Mouse (Mus musculus): ENCODE data around the gene 9130213A22Rik. TPM values are rescaled to one million over a fixed set of nuclear protein-coding genes. Genes with fewer than 3 reads are reported as not detected.

9130213A22Rik gene
- 0.15 and 0.29 TPM in 2 replicates for polyA plus RNA-seq (2016; fragmentation: Nextera tagmentation; extraction: Ambion mirVana)

DNA sequence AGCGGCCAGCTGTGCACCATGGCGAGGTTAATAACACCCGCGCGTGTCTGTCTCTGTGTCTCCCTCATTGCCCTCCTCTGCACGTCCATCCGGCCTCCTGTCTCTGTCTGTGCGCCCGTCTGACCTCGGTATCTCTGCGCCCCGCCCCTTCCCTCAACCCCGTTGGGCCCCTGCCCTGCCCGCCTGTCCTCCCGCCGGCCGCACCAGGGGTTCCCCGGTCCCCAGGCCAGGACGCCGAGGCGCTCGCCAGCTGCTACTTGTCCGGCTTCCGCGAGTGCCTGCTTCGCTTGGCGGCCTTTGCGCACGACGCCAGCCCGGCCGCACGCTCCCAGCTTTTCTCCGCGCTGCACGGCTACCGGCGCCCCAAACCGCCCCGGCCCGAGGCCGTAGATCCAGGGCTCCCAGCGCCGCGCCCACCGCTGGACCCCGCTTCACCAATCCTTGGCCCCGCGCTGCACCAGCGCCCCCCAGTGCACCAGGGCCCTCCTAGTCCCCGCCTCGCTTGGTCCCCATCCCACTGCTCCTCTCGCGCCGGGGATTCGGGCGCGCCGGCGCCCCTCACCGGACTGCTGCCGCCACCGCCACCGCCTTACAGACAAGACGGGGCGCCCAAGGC is at the start of gene 9130213A22Rik:
9130213A22Rik (minus strand) TSS at position 254 of the 616 bp plus-strand sequence.
- Histone ChIP-seq H3K4me1 (peaks cover 70% of the 10 kb centered on the region), H3K27ac (peak within 1 kb of the TSS; percentile 80), H3K27me3 (ENCODE audit: low read depth, poor library complexity, severe bottlenecking) (peaks cover 31% of the 10 kb centered on the region), H3K9me3 (replicated peaks) (no peaks in the 10 kb centered on the region), H3K4me3 (peak within 1 kb of the TSS; percentile 88), H3K36me3 (no peaks in the 10 kb centered on the region)
- DNase-seq (ENCODE audit: low spot score) = peak; percentile 92
- WGBS = under 1% methylated on average over 66 of the region's 66 CpGs

DNA sequence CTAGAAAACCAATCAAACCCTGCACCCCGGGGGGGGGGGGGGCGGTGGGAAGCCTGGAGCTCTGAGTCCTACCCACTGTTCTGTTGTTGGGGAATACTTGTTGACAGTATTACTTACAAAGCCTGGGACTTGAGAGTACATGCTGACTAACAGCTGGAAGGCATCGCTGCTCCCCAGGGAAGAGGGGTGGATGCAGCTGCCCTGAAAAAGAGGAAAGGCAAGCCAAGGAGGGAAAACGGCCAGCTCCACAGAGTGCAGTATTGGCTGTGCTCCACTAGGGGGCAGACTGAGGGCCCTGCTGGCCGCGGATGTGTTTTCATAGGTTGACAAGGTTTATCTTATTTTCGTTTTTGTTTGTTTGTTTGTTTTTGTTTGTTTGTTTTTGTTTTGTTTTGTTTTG is 49.2 kb upstream of the 9130213A22Rik start:
- WGBS = 37% methylated on average over 7 of the region's 7 CpGs
- Histone ChIP-seq H3K9me3 (replicated peaks) (no peaks in the 10 kb centered on the region), H3K27me3 (ENCODE audit: low read depth, poor library complexity, severe bottlenecking) (0 out of 2 replicates have a peak, but pooled peaks cover 11% of the 10 kb centered on the region), H3K36me3 (no peaks in the 10 kb centered on the region), H3K4me3 (no peak overlapping the region), H3K4me1 (no peaks in the 10 kb centered on the region), H3K27ac (no peak overlapping the region)
- peak; percentile 66 for DNase-seq (ENCODE audit: low spot score)

DNA sequence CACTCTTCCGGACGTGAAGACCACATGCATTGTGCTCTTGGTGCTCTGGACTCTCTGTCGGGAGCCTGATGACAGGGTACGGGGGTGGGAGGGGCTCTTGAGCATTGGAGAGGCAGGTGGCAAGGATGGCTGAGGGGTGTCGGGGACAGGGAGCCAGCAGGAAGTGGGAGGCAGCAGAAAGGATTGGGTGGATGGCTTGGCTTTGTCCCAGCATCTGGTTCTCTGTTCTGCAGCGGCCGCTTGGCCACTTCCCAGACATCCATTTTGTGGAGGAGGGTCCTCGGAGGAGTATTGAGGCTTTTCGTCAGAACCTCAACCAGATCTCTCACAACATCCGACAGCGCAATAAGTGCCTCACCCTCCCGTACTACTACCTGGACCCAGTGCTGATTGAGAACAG is 46.9 kb upstream of the 9130213A22Rik start:
- Histone ChIP-seq H3K36me3 (no peaks in the 10 kb centered on the region), H3K9me3 (replicated peaks) (no peaks in the 10 kb centered on the region), H3K27ac (no peak overlapping the region), H3K27me3 (ENCODE audit: low read depth, poor library complexity, severe bottlenecking) (peaks cover 23% of the 10 kb centered on the region), H3K4me3 (no peak overlapping the region), H3K4me1 (no peaks in the 10 kb centered on the region)
- DNase-seq (ENCODE audit: low spot score) = no peak
- 92% methylated on average over 12 of the region's 12 CpGs for WGBS

DNA sequence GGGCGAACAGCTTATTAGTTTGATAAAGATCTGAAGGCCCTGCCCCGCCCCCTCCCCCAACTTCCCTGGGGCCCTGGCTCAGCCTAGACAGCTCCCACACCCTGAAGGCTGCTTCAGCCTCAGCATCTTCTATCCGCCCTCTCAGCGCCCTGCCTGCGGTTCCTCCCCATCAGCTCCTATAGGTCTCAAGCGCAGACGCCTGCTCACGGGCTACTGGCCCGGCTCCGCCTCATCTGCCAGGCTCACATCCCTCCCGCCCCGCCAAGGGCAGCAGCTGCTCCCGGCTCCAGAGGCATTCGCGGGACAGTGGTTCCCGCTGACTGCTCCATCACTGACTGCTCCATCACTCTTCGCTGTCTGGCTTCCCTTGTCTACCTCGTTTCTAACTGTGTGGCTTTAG is 34.4 kb upstream of the 9130213A22Rik start, which contains the start of gene Alox12b:
Alox12b (plus strand) TSS at position 190 of the 400 bp plus-strand sequence.
- H3K4me1 ChIP-seq = peaks cover 11% of the 10 kb centered on the region
- H3K9me3 ChIP-seq (replicated peaks) = no peaks in the 10 kb centered on the region
- H3K27me3 ChIP-seq (ENCODE audit: low read depth, poor library complexity, severe bottlenecking) = peaks cover 76% of the 10 kb centered on the region
- peak; percentile 57 for DNase-seq (ENCODE audit: low spot score)
- H3K27ac ChIP-seq = no peak within 1 kb of the TSS
- H3K4me3 ChIP-seq = peak within 1 kb of the TSS; percentile 39
- 2% methylated on average over 18 of the region's 18 CpGs for WGBS
- no peaks in the 10 kb centered on the region for H3K36me3 ChIP-seq

DNA sequence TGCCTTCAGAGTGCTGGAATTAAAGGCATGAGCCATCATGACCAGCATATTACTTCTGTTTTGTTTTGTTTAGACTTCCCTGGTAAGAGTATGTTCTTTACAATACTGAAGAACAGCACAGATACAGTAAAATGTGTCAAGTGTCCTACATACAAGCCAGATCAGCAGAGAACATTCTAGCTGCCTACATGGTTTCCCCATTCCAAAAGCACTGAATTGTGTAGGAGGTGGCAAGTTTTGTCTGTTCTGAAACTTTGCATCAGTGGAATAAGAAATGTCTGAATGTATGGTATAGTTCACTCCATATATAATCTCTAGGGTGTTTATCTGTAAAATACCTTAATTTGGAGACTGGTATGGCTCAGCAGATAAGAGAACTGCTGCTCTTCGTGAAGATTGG is 33.0 kb upstream of the 9130213A22Rik start:
- H3K36me3 ChIP-seq = no peaks in the 10 kb centered on the region
- peaks cover 19% of the 10 kb centered on the region for H3K4me1 ChIP-seq
- DNase-seq (ENCODE audit: low spot score) = no peak
- peaks cover 76% of the 10 kb centered on the region for H3K27me3 ChIP-seq (ENCODE audit: low read depth, poor library complexity, severe bottlenecking)
- no peak overlapping the region for H3K27ac ChIP-seq
- WGBS = 68% methylated on average over 1 of the region's 1 CpGs
- H3K9me3 ChIP-seq (replicated peaks) = no peaks in the 10 kb centered on the region
- no peak overlapping the region for H3K4me3 ChIP-seq

DNA sequence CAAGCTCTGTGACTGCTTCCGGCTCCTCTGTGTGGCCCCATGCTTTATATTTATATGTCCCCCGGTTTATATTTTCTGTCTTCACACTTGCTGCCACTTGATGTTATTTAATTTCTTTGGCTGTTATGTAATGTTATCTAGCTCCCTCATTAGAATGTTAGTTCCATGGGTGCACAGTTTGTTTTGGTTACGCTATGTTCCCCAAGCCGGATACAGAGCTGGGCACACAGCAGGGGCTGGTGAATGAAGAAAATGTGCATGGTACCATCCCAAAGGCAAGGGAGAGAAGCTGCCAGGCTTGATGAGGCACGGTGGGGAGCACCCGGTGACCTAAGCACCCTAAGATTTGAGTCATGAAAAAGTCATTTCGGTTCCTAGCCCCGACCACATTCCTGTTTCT is 31.4 kb upstream of the 9130213A22Rik start:
- Histone ChIP-seq H3K27me3 (ENCODE audit: low read depth, poor library complexity, severe bottlenecking) (peaks cover 71% of the 10 kb centered on the region), H3K4me3 (no peak overlapping the region)
- WGBS = 87% methylated on average over 8 of the region's 8 CpGs

DNA sequence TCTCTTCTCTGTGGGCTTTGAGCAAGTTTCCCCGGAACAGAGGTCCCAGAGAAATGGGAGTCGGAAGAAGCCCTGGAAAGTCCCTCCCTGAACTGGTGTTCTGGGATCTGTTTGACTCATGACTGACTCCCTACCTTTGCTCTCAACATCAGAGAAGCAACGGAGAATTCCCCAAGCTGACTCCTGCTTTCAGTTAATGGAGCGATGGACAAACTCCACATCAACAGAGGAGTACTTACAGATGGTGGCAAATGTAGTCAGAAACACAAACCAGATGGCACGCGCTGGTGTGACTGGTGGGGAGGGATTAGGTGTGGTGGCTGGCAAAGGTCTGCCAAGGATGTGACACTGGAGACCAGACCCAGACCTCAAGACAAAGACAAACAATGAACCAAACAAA is 28.6 kb upstream of the 9130213A22Rik start:
- DNase-seq (ENCODE audit: low spot score) = peak; percentile 49
- H3K27ac ChIP-seq = peak overlapping the region; percentile 27; the same call in 1 of the 2 replicates
- H3K36me3 ChIP-seq = no peaks in the 10 kb centered on the region
- H3K27me3 ChIP-seq (ENCODE audit: low read depth, poor library complexity, severe bottlenecking) = peaks cover 47% of the 10 kb centered on the region
- peak overlapping the region; percentile 43 for H3K4me3 ChIP-seq
- peaks cover 15% of the 10 kb centered on the region for H3K4me1 ChIP-seq
- WGBS = 40% methylated on average over 6 of the region's 6 CpGs
- H3K9me3 ChIP-seq (replicated peaks) = no peaks in the 10 kb centered on the region

More for the DNA sequence above, 31.4 kb upstream of the 9130213A22Rik start:
- peaks cover 19% of the 10 kb centered on the region for H3K4me1 ChIP-seq
- H3K27ac ChIP-seq = no peak overlapping the region
- no peaks in the 10 kb centered on the region for H3K9me3 ChIP-seq (replicated peaks)
- no peaks in the 10 kb centered on the region for H3K36me3 ChIP-seq
- no peak for DNase-seq (ENCODE audit: low spot score)

DNA sequence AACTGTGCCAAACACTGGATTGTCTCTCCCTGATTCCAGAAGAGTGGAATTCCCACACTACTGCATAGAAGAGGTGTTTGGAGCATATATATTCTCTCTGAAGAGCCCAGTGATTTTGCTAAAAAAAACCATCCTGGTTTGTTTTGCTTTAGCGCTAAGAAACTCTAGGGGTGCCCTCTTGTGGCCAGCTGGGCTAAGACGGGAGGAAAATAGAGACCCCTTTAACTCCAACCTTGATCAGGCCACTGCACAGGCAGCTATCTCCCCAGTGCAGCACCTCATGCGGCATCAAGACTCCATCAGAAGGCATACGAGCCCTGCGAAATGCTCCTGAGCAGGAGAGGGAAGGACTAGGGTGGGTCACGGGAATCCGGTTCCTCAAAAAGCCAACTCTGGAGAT is 28.1 kb upstream of the 9130213A22Rik start:
- Histone ChIP-seq H3K27ac (peak overlapping the region; percentile 27; the same call in 1 of the 2 replicates), H3K9me3 (replicated peaks) (no peaks in the 10 kb centered on the region), H3K4me3 (peak overlapping the region; percentile 43), H3K36me3 (no peaks in the 10 kb centered on the region), H3K4me1 (peaks cover 15% of the 10 kb centered on the region), H3K27me3 (ENCODE audit: low read depth, poor library complexity, severe bottlenecking) (peaks cover 41% of the 10 kb centered on the region; the same call in 1 of the 2 replicates)
- WGBS = 5% methylated on average over 7 of the region's 7 CpGs
- peak; percentile 71 for DNase-seq (ENCODE audit: low spot score)

DNA sequence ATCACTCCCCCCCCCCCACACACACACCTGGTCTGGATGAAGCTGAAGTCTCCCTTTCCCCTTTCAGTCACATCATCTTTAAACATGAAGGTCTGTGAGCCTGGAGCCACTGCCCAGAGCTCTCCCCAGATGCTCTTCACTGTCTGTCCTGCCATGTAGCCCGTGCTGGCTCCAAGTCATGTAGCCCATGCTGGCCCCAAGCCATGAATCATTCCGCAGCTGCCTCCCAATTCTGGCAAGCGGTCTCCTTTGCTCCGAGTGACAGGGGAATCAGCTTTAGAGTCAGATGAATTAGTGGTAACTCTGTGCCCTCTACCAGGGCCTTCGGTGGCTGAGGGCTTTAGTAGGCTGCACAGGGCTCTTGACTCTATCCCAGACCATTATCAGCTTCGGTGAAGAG is 27.3 kb upstream of the 9130213A22Rik start:
- Histone ChIP-seq H3K27me3 (ENCODE audit: low read depth, poor library complexity, severe bottlenecking) (peaks cover 34% of the 10 kb centered on the region; the same call in 1 of the 2 replicates), H3K4me3 (no peak overlapping the region), H3K9me3 (replicated peaks) (no peaks in the 10 kb centered on the region), H3K27ac (no peak overlapping the region), H3K36me3 (no peaks in the 10 kb centered on the region), H3K4me1 (peaks cover 15% of the 10 kb centered on the region)
- no peak for DNase-seq (ENCODE audit: low spot score)
- WGBS = 87% methylated on average over 6 of the region's 6 CpGs

DNA sequence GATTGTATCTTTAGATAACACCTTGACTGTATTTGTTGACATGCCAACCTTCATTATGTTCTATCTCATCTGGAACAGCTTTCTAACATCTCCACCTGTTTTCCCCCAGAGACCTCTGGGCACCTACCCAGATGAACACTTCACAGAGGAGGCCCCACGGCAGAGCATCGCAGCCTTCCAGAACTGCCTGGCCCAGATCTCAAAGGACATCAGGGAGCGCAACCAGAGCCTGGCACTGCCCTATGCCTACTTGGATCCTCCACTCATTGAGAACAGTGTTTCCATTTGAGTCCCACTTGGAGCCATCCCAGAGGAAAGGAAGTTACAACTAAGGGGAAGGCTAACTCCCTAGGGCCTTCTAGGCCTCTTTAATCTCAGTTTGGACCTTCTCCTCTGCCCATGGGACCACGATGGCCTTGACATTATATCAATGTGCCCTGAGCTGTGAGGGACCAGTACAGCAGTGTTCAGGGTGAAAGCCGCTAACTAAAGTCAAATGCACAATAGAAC is 26.1 kb upstream of the 9130213A22Rik start:
- H3K4me3 ChIP-seq = no peak overlapping the region
- peaks cover 24% of the 10 kb centered on the region; the same call in 1 of the 2 replicates for H3K27me3 ChIP-seq (ENCODE audit: low read depth, poor library complexity, severe bottlenecking)
- WGBS = 92% methylated on average over 5 of the region's 5 CpGs
- H3K4me1 ChIP-seq = peaks cover 15% of the 10 kb centered on the region
- H3K36me3 ChIP-seq = no peaks in the 10 kb centered on the region
- H3K9me3 ChIP-seq (replicated peaks) = no peaks in the 10 kb centered on the region
- no peak overlapping the region for H3K27ac ChIP-seq
- no peak for DNase-seq (ENCODE audit: low spot score)

DNA sequence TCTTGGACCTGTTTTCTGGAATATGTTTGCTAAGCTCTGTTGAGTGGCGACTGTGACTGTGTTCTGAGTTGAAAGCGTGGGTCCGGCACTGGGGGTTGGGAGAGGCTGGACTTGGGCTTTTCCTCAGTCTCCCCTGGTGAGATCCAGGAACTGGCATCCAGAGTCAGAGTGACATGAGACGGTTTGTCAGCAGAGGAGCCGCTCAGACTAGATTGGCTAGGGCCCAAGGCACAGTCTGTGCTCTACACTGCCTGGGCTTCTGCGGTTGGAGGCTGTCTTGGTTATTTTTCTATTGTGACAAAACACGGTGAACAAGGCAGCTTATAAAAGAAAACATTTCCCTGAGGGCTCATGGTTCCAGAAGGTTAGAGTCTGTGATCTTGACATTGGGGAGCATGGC is 25.2 kb upstream of the 9130213A22Rik start:
- Histone ChIP-seq H3K36me3 (no peaks in the 10 kb centered on the region), H3K4me3 (no peak overlapping the region), H3K27ac (no peak overlapping the region), H3K4me1 (peaks cover 14% of the 10 kb centered on the region), H3K9me3 (replicated peaks) (no peaks in the 10 kb centered on the region), H3K27me3 (ENCODE audit: low read depth, poor library complexity, severe bottlenecking) (peaks cover 22% of the 10 kb centered on the region; the same call in 1 of the 2 replicates)
- DNase-seq (ENCODE audit: low spot score) = no peak
- 85% methylated on average over 7 of the region's 7 CpGs for whole genome bisulfite sequencing

DNA sequence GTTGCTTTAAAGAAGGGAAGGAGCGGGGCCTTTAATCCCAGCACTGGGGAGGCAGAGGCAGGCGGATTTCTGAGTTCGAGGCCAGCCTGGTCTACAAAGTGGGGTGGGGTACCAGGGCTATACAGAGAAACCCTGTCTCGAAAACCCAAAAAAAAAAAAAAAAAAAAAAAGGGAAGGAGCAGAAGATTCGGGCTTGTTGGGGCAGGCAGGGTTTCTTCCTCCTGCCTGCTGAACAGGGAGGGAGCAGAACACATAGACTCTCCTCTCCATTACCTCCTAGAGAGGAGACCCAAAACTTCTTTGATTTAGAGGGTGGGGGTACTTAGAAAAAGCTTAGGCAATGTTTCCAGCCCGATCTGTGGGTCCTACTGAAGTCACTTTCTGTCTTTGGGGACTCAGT is 13.0 kb upstream of the 9130213A22Rik start:
- Histone ChIP-seq H3K27me3 (ENCODE audit: low read depth, poor library complexity, severe bottlenecking) (peaks cover 20% of the 10 kb centered on the region), H3K9me3 (replicated peaks) (no peaks in the 10 kb centered on the region), H3K27ac (no peak overlapping the region), H3K36me3 (no peaks in the 10 kb centered on the region), H3K4me1 (peaks cover 14% of the 10 kb centered on the region), H3K4me3 (no peak overlapping the region)
- no peak for DNase-seq (ENCODE audit: low spot score)
- WGBS = 92% methylated on average over 6 of the region's 6 CpGs

DNA sequence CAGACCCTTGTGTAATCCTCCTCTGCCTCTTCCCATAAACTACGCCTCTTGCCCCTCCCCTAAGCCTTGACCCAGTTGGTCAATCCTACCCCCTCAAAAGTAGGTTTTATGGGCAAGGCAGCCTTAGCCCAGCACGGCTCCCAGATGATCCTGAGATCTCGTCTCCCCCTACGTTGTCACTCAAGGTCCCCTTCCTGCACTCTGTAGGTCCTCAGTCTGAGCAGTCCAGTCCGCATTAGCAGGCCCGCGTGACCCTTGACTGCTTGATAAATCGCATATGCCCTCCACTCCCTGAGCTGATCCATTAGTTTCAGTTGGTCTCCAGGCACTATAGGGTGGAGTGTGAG is 12.2 kb upstream of the 9130213A22Rik start:
- Histone ChIP-seq H3K27ac (peak overlapping the region; percentile 57), H3K4me3 (peak overlapping the region; percentile 59), H3K4me1 (peaks cover 14% of the 10 kb centered on the region), H3K9me3 (replicated peaks) (no peaks in the 10 kb centered on the region), H3K27me3 (ENCODE audit: low read depth, poor library complexity, severe bottlenecking) (peaks cover 20% of the 10 kb centered on the region), H3K36me3 (no peaks in the 10 kb centered on the region)
- WGBS = 28% methylated on average over 8 of the region's 8 CpGs
- no peak for DNase-seq (ENCODE audit: low spot score)
